Mouse (Mus musculus) left cerebral cortex, adult 9 months (tissue): Measurements from ENCODE around the gene Catsper4.
"Not testable (repeated sequence)": the region's sequence is repeated elsewhere in the genome, so short reads cannot be mapped to it uniquely, and the experiment has no call there.

Experiments used
- DNase-seq, 2 experiments: peaks; one replicate each; pipeline ENCODE4 v3.0.0; 2022; ENCODE audit warnings: low spot score in 2 of 2

Gene Catsper4

DNA sequence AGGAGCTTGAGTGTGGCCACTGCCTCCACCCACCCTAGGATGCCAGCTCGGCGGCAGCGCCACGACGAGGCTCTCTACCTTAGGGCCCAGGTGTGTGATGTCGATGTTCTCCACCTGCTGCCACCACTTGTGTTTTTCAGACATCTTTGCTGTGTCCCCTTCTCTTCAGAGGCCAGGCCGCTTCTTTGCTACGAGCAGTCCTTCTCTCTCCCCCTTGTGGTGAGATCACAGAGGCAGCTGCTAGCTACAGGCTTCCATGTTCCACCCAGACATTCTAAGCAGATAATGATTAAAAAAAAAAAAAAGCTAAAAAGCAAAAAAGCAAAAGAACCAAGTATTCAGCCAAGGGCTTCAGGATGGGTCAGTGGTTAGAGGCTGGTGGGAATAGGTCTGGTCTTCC, at the start of gene Catsper4:
Gene Catsper4 (minus strand): TSS at position 190 of the 400 bp plus-strand sequence.
- DNase-seq: no peak

DNA sequence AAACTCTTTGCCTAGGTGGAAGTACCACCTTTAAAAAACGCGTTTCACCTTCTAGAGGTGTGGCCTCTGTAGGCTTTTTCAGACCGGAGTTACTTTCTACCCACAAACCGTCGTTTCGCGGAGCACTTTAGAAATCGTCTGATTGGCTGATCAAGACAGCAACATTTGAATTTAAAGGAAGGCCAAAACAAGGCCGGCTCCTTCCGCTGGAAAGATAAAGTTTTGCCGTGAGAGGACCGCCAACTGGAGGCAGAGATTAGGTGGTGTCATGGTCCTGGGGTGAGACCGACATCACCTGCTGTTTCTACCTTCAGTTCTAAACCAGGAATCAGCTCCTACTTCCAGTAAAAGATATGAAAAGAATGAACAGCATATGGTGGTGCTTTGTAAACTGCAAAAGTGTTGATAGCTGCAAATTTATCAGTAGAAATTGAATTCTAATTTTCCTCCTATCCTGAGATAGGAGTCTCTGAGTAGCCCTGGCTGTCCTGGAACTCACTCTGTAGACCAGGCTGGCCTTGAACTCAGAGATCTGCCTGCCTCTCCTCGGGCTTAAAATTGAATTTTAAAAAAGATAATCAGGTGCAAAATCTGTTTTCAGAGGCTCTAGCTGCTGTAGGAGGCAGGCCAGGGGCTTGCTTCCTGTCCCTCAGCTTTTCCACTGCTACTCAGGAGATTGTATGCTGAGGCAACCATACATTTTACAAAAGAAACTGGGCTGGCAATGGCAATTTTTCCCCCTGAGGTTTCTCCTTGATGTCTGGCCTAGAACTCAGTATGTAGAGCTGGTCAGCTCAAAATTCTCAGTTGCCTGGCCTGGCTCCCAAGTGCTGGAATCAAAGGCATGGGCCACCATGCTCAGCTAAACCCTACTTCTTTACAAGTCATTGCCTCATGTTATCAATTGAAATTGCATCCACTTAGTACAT, 46.5 kb upstream of the Catsper4 start:
- DNase-seq: no peak

DNA sequence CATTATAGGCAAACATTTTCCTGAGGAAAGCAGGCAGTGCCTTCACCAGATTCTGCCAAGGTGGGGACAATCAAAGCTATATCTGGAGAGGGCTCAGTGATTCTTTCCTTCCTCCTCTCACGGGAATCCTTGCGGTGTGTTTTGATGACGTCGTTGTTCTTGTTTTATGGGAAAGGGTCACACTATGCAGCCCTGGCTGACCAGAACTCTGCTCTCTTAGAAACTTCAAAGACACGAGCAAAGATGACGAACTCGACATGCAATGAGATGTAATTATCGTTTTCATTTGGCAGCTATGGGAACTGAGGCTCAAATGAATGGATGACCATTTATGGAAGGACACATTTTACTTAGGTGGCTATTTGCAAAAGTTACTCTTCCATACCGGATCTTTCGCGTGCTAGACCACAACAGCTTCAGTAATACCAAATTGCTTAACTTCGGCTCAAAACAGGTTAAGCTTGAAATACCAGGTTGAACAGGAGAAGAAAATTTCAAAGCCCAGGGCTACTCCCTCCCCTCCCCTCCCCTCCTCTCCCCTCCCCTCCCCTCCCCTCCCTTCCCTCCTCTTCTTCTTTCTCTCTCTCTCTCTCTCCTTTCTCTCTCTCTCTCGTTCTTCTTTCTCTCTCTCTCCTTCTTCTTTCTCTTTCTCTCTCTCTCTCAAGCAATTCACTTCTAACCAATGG, 45.7 kb upstream of the Catsper4 start:
- DNase-seq: no peak

DNA sequence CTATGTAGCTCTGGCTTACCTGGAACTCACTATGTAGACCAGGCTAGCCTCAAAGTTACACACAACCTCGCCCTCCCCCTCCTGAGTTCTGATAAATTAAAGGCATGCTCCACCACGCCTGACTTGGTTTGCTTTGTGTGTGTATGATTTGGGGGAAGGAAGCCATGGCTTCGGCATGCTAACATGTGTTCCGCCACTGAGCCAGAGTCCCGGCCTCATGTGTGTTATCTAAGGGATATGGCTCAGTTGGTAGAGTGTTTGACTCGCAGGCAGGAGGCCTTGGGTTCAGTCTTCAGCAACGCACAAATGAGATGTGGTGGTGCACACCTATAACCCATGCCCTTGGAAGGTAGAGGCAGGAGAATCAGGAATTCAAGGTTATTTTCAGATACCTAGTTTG, 44.8 kb upstream of the Catsper4 start:
- no peak for DNase-seq

DNA sequence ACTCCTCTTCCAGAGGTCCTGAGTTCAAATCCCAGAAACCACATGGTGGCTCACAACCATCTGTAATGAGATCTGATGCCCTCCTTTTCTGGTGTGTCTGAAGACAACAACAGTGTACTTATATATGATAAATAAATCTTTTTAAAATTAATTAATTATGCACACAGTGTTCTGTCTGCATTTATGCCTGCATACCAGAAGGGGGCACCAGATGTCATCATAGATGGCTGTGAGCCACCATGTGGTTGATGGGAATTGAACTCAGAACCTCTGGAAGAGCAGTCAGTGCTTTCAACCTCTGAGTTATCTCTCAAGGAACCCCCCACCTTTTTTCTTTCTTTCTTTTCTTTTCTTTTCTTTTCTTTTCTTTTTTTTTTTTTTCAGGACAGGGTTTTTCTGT, 42.4 kb upstream of the Catsper4 start:
- DNase-seq: not testable (repeated sequence)

DNA sequence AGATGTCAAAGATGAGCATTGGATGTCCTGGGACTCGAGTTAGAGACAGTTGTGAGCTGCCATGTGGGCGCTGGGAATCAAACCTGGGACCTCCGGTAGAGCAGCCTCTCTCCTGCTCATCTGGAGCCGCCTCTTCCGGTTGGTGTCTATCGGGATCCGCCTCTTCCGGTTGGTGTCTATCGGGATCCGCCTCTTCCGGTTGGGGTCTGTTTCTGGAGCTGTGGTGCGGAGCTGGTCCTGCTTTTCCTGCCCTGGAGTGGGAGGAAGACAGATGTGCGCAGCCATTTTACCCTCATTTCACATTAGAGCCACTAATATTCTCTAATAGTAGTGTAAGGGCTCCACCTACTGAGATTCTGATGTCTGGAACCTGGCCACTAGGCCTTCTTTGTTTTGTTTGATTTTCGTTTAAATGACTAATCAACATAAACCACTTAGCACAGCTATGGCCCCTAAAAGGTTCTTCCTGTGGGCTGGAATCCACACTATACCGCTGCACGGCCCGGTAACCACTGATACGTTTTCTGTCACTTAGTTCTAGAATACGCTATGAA, 41.0 kb upstream of the Catsper4 start:
- DNase-seq: no peak

DNA sequence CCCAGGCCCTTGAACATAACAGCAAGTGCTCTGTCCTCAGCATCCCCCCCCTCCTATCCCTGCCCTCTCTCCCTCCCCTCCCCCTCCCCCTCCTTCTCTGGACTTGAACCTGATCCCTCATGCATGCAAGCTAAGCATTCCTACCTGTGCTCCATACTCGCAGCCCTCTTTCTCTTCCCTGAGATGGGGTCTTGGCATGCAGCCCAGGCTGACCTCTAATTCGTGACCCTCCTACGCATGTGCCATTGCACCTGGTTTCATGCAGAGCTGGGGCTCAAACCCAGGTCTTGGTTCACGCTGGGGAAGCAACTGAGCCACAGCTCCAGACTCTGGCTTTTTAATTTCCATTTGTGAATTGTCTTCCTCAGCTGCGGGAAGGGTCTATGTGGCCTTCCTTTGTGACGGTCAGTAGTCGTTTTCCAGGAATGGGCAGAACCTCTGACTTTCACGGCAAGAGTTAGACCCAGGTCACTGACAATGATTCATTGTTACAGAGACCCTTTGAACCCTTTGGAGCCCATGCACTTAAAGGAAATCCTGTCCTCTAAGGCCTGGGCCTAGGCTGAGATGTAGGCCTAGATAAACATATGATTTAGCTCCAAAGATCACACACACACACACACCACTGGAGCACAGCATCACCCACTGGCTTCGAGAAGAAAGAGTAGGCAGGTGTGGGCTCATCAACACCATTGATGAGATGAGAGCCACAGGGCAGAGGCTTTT, 38.8 kb upstream of the Catsper4 start:
- DNase-seq: no peak

DNA sequence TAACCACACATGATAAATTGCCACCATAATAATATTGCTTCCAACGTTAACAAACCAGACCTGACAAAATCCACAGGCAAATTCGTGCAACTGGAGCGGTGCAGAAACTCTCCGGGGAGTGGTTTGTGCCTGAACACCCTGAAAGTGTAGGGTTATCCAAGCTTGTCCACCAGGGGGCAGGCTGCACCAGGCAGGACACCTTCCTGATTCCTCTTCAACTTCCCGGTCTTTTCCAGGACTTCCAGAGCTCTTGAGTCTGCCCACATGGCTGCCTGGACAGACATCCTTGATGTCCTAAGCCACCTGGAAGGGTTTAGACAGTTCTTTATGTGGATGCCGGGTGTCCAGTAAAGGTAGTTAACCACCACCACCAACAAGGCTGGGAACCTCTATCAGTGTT, 36.0 kb upstream of the Catsper4 start:
- DNase-seq: peak in 1 of 2 experiments; percentile 55

DNA sequence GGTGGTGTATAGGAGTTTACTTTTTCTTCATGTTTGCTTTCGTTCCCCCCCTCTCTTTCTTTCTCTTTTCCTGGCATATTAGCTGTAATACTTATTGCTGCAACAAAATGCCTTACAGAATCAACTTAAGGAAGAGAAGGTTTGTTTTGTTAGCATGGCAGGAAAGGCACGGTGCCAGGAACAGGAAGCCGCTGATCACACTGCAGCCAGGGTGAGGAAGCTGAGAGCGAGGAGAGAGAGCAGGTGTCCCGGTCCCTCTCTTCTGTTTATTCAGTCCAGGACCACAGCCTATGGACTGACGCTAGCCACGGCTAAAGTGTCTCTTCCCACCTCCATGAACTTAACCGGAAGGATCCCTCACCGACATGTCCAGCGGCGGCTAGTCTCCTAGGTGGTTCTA, 31.2 kb upstream of the Catsper4 start:
- no peak for DNase-seq

DNA sequence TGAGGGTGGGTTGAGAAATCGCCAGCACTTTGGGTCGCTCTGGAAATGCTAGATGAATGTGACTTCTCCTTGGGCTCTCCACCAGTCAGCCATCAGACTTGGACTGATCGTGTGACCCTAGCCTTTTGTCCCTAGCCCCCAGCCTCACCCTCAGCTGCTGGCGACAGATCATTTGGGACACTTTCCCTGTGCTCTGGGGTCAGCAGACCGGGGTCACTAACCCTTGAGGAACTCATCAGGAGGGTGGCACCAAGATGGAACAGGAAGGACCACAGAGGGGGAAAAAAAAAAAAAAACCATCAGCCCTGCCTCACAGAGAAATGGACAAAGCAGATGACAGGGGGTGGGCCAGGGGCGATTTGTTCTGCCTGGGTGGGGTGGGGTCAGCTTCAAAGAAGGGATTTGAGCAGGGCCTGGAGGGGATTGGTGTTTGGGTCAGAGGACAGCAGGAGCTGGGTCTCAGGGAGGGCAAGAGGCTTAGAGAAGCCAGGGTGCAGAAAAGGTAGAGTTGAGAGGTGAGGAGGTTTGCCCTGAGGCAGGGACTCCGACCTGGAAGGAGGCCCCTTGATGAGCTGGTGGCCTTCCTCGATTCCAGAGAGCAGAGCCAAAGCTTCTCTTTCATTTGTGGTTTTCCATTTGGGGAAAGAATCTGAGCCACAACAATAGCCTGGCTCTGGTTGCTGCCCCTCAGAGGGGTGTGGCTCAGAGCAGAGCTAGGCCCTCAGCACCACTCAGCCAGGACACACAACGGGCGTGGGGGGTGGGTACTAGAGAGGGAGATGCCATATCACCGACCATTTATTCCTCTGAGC, 30.2 kb upstream of the Catsper4 start:
- no peak for DNase-seq

DNA sequence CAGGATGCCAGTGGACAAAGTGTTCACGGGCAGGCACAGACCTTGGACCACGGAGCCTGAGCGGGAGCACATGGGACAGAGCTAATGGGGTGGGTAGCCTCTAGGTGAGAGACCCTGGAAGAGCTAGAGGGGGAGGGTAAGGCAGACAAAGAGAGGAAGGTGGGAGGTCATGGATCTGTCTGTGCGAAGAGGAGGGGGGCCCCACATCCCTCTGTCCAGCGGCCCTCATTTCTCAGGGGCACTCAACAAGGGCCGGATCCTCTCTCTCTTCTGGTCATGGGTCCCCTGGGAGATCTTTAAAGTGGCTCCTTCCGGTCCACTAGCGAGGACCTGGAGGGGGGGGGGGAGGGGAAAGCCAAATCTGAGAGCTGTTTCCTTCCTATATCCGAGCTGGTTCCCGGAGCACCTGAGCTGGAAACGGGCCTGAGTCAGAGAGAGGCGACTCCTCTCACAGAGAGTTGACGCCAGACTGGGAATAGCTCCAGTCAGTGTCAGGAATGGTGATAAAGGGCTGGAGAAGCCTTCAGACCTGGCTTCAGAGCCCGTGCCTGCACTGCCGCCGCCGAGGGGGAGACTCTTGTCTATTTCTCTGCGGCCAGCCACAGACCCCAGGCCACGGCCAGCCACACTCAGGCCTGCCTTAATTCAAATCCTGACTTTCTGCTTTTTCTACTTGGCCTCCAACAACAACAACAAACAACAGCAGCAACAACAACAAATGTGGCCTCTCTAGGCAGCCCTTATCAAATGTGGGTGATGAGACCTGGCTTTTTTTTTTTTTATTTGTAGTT, 29.4 kb upstream of the Catsper4 start:
- no peak for DNase-seq

DNA sequence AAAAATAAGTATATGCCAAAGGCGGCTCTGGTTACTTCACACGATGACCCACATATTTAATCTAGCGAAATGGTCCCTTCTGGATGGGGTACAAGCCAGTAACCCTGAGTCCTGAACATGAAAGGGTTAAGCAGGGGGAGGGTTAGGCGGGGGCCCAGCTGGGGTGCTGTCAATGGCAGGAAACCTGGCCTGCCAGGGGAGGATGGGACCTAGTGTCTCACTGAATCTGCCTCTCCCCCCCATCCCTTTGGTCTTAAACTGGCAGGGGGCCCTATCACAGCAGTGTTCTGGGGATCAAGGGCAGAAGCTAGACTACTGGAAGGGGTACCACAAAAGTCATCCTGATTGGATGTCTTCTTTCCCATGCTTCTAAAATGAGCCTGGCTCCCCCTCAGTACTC, 28.7 kb upstream of the Catsper4 start:
- DNase-seq: no peak

DNA sequence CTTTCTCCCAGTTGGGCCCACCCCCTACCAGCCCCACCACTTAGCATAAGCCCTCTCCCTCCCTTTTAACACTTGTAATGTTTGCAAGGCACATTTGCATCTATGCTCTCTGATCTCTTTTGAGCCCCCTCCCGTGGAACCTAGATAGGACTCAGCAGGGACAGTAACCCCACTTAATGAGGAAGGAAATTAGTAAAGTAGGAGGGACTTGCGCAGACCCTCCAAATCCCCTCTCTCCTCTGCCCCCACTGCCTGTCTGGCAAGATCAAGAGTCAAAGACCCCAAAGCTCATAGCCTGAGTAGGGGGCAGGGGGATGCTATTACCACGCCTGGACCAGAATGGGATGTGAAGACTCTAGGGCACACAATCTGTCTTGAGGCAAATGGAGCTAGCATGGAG, 27.7 kb upstream of the Catsper4 start:
- no peak for DNase-seq

DNA sequence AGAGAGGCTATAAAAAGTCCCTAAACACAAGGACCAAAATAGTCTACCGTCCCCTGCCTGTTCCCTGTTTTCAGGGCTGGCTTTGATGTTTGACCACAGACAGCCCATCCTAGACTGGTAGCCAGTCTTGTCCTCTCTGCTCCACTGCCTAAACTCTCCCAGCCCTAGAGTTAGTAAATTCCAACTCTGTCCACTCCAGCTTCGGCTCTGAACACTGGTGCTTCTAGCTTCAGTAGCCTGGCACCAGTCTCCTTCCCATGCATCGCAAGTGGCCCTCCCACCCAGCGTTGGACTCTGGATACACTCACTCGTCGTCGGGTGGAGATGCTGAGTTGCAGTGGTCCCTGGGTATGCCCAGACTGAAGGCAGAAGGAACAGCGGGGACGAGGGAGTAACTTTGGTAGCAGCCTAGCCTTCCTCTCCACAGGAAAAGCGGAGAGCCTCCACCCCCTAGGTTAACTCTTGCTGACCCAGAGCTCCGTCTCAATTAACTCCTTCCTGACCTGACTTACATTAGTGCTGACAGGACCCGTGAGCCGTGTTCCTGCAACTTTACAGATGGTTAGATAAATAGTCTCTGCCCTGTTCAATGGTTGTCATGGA, 26.6 kb upstream of the Catsper4 start, which contains the start of gene Grrp1:
Gene Grrp1 (minus strand): TSS at position 385 of the 603 bp plus-strand sequence.
- DNase-seq: no peak

DNA sequence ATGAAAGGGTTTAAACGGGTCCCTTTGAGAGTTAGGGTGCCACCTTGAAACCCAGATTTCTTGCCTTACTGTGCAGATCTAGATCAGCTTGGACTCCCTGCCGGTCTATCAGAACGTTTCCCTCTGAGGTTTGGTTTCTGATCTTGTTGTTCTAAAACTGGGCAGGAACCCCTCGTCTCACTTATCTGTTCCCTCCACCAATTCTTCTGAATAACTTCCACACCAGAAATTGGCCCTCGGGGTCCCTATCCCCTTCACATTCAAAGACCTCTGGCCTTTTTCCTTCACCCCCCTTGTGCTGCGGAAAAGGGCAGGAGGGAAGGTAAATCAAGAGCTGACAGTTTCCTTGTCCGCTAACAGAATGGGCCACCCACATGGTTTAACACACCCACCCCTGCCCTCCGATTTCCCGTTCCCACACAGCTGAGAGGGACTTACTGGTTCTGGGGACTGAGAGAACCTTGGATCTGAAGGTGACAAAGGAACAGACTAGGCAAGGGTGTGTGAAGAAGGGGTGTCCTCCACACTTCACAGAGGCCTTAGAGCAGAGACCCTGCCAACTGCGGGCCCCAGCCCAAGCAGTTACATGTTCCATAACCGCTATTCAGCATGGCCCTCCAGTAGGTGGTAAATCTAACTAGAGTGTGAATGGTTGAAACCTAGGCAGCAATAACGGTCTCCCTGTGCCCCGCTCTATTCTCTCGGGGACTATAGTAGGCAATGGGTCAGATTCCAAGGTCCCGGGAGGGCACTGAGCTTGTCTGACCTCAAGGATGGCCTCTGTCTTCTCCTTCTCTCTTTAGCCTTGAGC, 25.9 kb upstream of the Catsper4 start:
- DNase-seq: no peak

DNA sequence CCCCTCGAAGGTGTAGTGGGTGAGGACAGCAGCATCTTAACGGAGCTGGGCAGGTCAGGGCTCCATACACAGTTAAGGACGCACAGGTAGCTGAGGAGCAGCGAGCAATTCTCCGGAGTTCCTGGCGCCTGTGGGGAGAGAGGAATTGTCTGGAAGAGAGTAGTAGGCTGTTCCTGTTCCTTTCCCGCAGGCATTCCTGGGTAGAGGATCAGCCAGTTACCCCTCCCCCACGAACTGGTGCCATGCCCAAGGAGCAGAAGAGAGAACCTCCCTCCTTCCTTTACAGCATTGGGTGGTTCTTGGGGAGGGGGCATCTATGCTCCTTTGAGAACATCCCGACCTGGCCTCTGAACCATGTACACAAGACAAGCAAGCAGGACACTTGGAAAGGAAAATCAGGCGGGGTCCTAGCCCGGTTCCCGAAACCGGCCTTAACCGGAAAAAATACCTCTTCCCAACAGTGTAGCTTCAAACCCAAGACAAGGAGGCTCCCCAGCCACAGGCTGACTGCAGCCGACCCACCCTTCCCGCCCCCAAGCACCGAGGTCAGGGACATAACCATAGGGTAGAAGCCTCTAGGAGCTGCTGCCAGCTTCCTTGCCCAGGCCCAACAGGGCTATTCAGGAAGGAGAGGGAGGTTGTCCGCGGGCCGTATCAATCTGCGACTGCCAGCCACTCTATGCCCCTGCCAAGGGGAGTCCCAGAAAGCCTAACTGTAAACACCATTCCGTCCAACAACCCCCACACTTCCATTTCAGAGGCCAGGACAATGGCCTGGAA, 25.1 kb upstream of the Catsper4 start:
- DNase-seq: no peak

DNA sequence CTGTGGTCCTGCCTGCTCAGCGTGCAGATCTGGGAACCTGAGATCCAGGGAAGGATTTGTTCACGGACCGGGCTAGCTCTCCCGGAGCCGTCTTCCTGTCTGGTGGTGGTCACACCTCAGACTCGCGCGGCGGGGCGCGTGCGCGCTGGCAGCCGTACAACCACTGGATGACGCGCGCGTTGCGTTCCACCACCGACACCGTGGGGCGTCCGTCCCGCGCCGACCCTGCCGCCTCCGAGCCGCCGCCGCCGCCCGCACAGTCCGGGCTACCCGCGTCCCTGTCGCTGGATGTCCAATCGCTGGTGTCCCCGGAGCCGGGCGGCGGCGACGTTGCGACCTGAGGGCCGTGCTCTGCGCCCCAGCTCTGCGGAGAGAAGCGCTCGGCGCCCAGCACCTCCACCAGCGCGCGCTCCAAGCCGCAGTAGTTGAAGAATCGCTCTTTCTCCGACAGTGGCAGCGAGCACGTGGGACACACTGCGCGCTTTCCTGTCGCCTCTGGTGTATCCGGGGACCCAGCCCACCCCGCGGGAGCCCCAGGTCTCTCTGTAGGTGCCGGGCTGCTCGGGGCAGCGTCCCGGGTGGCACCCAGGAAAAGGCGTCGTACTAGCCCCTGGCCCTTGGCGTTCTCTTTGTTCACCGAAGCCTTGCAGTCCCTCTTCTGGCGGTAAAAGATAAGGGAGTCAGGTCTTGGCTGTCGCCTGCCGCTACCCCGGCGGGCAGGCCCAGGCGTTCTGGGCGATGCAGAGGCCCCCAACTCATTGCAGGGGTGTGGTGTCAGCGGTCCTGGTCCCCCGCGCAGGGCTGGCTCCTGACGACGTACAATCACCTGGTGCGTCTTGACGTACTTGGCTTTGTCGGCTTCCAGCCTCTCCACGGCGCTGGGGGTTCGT, 24.3 kb upstream of the Catsper4 start:
- DNase-seq: peak in 1 of 2 experiments; percentile 39
